Mouse (Mus musculus) forebrain, postnatal 0 days (tissue): ENCODE data around the gene Phactr2. TPM values are rescaled to one million over a fixed set of nuclear protein-coding genes. Genes with fewer than 3 reads are reported as not detected.

Experiments
- ATAC-seq: fragments of 200-750 bp; cut with Nextera tagmentation; 2 replicates; pipeline ENCODE4 v1.8.0; 2017; ENCODE audit warnings: mild to moderate bottlenecking, moderate library complexity
- DNase-seq: peaks from one replicate; pipeline ENCODE4 v3.0.0-alpha.2; 2015
- H3K27ac ChIP-seq: fragments of 300-500 bp; sonication (generic); 2 replicates; pipeline ENCODE4 v1.5.1; 2014; ENCODE audit warnings: low read depth, mild to moderate bottlenecking, antibody characterized with exemption, low read length, moderate library complexity, mixed read lengths
- H3K27me3 ChIP-seq: fragments of 300-500 bp; sonication (generic); 2 replicates; pipeline ENCODE4 v1.6.1; 2014; ENCODE audit warnings: mild to moderate bottlenecking, low read length, mixed read lengths; ENCODE audit not compliant: insufficient read depth
- H3K36me3 ChIP-seq: fragments of 300-500 bp; sonication (generic); 2 replicates; pipeline ENCODE4 v1.6.1; 2014; ENCODE audit warnings: mild to moderate bottlenecking, moderate library complexity; ENCODE audit not compliant: insufficient read depth
- H3K4me1 ChIP-seq: fragments of 300-500 bp; sonication (generic); 2 replicates; pipeline ENCODE4 v1.6.1; 2014; ENCODE audit warnings: antibody characterized with exemption; ENCODE audit not compliant: insufficient read depth
- H3K4me2 ChIP-seq: fragments of 300-500 bp; sonication (generic); 2 replicates; pipeline ENCODE4 v1.6.1; 2014; ENCODE audit warnings: low read depth, mild to moderate bottlenecking, moderate library complexity
- H3K4me3 ChIP-seq: fragments of 300-500 bp; sonication (generic); 2 replicates; pipeline ENCODE4 v1.5.1; 2014; ENCODE audit warnings: low read depth, low read length, mixed read lengths
- H3K9ac ChIP-seq: fragments of 300-500 bp; sonication (generic); 2 replicates; pipeline ENCODE4 v1.6.1; 2014; ENCODE audit warnings: mild to moderate bottlenecking
- H3K9me3 ChIP-seq: fragments of 300-500 bp; sonication (generic); 2 replicates; pipeline ENCODE4 v1.6.1; 2016; ENCODE audit warnings: low read length
- CTCF ChIP-seq: sonication (generic); IDR thresholded peaks from 2 replicates; pipeline ENCODE4 v1.5.1; 2016; ENCODE audit warnings: antibody characterized with exemption, control low read depth, low read depth
- WGBS: fragments of 180-500 bp; shearing (Covaris S2); extraction: QIAGEN DNeasy Blood & Tissue Kit; methylation state at CpG from one replicate; pipeline ENCODE4 v1.1.7; 2014; 5-methylcytosine and 5-hydroxymethylcytosine counted together
- polyA plus RNA-seq: library from polyadenylated mRNA; unstranded; fragments of >200 nt; fragmentation: Nextera tagmentation; extraction: Ambion mirVana; gene quantifications from 2 replicates; pipeline ENCODE4 v1.2.1, GENCODE M21; 2015
- total RNA-seq: library from RNA; depleted of rRNA; stranded (reverse); fragments of >200 nt; gene quantifications from 2 replicates; pipeline ENCODE4 v1.2.3, GENCODE M21; 2014

Gene Phactr2
- total and polyA plus RNA-seq, 2 experiments from 2014 or later, result 8.1 to 10.5 TPM

DNA sequence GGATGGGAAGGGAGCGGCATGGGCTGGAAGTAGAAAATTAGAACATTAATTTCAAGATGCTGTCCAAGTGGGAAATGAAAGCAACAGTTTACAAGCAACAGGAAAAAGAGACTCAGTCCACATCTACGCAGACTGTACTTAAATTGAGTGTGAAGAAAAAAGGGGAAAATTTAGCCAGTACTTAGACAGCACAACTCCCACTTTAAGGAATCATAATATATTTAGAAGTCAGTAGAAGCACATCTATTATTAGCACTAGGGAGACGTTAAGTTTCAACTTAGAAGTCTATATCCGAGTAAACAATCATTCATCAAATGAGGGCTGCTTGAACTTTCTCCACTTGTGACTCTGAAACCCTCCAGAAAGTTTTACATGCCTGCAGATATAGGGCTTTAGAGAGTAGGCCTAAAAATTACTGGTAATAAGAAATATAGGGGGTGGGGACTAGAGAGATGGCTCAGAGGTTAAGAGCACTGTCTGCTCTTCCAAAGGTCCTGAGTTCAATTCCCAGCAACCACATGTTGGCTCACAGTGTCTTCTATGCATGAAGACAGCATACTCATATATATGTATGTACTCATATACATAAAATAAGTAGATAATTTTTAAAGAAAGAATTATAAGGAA is 142.7 kb downstream of the Phactr2 start:
- no peak for ATAC-seq
- Histone ChIP-seq H3K36me3 (no peaks in the 10 kb centered on the region), H3K4me3 (no peak overlapping the region), H3K9me3 (no peaks in the 10 kb centered on the region), H3K9ac (no peak overlapping the region), H3K4me2 (no peak overlapping the region), H3K27me3 (no peaks in the 10 kb centered on the region), H3K4me1 (no peaks in the 10 kb centered on the region), H3K27ac (no peak overlapping the region)
- WGBS, result 79% methylated on average over 4 of the region's 4 CpGs
- TF ChIP-seq CTCF, result no peak
- no peak for DNase-seq

DNA sequence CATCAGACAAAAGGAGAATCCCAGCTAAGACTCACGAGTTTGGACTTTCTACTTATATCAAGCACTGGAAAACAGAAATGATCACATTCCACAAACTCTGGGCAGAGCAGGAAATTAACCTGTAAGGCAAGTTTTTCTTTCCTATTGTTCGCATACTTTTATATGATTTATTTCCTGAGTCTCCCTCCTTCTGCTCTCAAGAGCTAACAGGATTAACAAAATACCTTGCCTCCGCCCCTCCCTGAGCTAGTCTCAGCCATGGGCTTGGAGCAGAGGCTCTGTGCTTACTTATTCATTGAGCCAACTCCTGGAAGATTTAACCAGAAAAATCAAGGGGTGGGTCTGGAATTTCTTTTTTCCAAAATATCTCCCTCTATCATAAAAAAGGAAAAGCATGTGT is 145.6 kb downstream of the Phactr2 start:
- ATAC-seq (no peak), DNase-seq (no peak)
- no peak overlapping the region for H3K4me2 ChIP-seq
- 61% methylated on average over 3 of the region's 3 CpGs for WGBS
- H3K27ac ChIP-seq, result no peak overlapping the region
- no peaks in the 10 kb centered on the region for H3K27me3 ChIP-seq
- H3K9ac ChIP-seq, result no peak overlapping the region
- no peak for TF ChIP-seq CTCF
- H3K4me1 ChIP-seq, result peaks cover 3% of the 10 kb centered on the region; the same call in 1 of the 2 replicates
- no peak overlapping the region for H3K4me3 ChIP-seq
- no peaks in the 10 kb centered on the region for H3K36me3 ChIP-seq
- no peaks in the 10 kb centered on the region for H3K9me3 ChIP-seq

DNA sequence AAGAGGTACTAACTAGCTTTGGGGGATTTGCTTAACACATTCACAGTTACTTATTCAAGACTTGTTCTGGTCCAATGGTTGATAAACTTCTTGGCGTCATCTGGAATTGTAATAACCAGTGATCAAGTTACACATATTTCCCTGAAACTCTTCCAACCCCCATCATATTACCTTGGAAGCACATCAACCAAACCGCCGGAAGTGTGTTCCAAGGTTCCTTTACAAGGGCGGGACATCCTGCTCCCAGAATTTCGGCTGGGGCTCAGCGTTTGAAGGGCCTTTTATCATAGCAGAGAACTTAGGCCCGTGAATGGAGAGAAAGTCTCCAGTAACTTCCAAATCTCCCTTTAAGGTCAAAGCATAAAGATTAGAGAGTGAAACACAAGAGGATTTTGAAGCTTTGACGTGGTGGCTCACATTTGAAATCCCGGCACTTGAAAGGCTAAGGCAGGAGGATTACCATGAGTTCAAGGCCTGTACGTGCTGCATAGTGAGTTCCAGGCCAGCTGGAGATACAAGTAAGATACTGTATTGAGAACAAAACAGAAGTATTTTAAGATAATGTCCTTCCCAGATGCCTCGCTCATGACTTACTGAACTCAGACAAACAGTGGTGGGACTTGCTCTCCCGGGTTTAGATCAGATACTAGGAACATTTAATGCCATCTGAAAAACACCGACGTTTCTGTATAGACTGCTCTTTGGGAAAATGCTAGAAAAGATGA is 147.9 kb downstream of the Phactr2 start:
- no peaks in the 10 kb centered on the region for H3K36me3 ChIP-seq
- H3K27me3 ChIP-seq, result no peaks in the 10 kb centered on the region
- TF ChIP-seq CTCF, result no peak
- DNase-seq, result no peak
- H3K4me2 ChIP-seq, result no peak overlapping the region
- H3K27ac ChIP-seq, result no peak overlapping the region
- H3K9ac ChIP-seq, result no peak overlapping the region
- 81% methylated on average over 14 of the region's 14 CpGs for WGBS
- no peak overlapping the region for H3K4me3 ChIP-seq
- no peak for ATAC-seq
- no peaks in the 10 kb centered on the region for H3K9me3 ChIP-seq
- H3K4me1 ChIP-seq, result peaks cover 3% of the 10 kb centered on the region; the same call in 1 of the 2 replicates

DNA sequence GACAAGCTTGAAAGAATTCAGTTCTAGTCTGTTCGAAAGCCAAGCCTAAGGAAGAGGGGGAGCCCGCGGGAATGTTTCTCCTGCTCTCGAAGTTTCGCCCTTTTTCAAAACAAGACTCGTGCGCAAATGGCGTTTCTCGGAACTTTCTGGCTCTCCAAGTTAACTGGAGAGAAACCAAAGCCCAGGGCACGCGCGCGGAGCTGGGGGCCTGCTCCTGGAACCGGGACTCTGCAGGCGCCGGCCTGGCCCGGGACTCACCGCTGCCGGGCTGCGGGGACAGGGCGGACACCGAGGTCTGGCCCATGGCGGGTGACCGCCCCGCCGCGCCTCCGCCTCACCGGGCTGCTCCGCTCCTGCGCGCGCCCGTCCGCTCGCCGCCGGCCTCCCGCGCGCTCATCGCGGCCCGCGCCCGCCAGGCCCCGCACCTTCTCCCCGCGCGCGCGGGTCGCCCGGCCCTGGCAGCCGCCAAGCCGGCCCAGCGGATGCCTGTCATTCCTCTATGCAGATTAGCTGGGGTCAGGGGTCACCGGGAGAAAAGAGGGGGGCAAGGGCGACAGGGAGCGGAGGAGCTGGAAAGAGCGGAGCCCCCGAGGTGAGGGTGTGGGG is 150.3 kb downstream of the Phactr2 start:
- peak; percentile 56 for DNase-seq
- Histone ChIP-seq H3K36me3 (no peaks in the 10 kb centered on the region), H3K9me3 (no peaks in the 10 kb centered on the region), H3K4me3 (peak overlapping the region; percentile 62), H3K4me1 (peaks cover 3% of the 10 kb centered on the region; the same call in 1 of the 2 replicates), H3K27ac (peak overlapping the region; percentile 45; the same call in 1 of the 2 replicates), H3K9ac (peak overlapping the region; percentile 61), H3K4me2 (peak overlapping the region; percentile 95), H3K27me3 (no peaks in the 10 kb centered on the region)
- ATAC-seq, result peak; percentile 81
- WGBS, result under 1% methylated on average over 50 of the region's 62 CpGs
- no peak for TF ChIP-seq CTCF

DNA sequence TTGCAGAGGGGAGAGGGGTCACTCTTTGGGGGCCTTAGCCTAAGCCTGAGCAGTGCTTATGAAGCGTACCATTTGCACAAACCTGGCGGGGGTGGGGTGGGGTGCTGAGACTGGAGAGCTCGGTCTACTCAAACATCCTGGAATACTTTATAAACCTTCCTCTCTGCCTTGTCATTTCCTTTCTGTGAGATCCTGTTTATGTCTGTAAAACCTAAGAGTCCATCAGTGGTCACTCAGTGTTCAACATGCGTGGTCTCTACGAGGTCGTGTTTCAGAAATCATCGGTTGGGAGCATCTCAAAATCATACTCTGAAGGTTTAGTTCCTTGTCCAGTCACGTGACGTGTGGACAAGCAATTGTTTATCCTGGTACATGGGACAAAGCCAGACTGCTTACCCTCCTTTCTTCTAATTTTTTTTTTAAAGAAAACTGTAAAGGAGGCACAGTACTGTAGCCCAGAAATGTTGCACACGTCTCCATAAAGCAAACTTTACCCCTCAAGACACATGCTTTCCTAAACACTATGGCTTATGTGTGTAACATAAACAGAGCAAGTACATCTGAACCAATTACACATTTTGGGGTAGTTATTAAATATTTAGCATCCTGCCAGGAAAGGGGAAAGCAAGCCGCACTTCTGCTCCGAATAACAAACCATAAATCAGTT is 150.9 kb downstream of the Phactr2 start:
- H3K9ac ChIP-seq, result peak overlapping the region; percentile 61; the same call in 1 of the 2 replicates
- ATAC-seq (peak; percentile 32; the same call in 1 of the 2 replicates), DNase-seq (no peak)
- no peaks in the 10 kb centered on the region for H3K9me3 ChIP-seq
- 14% methylated on average over 12 of the region's 12 CpGs for WGBS
- peak overlapping the region; percentile 62 for H3K4me3 ChIP-seq
- no peaks in the 10 kb centered on the region for H3K27me3 ChIP-seq
- H3K27ac ChIP-seq, result 0 out of 2 replicates have a peak overlapping the region, but pooled peaks have one; percentile 45
- H3K4me2 ChIP-seq, result peak overlapping the region; percentile 95
- H3K4me1 ChIP-seq, result peaks cover 3% of the 10 kb centered on the region; the same call in 1 of the 2 replicates
- H3K36me3 ChIP-seq, result no peaks in the 10 kb centered on the region
- TF ChIP-seq CTCF, result no peak

DNA sequence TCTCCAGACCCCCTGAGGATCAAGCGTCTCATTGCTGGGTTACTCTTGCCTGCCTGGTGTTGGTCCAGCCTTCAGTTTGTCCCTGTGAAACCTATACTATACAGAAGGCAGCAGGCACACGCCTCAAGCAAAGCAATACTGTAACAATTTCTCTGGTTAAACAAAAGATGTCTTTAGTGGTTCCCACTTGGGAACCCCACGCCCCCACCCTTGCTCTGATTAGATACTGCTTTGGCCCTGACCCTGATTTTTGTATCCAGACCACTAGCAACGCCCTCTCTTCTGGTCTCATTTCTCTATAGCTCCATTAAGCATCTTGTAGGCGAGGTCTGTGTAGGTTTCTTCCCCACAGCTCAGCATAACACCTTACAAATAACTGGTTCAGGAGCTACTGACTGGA is 159.2 kb downstream of the Phactr2 start:
- ATAC-seq, result no peak
- TF ChIP-seq CTCF, result no peak
- Histone ChIP-seq H3K9ac (no peak overlapping the region), H3K27me3 (no peaks in the 10 kb centered on the region), H3K4me1 (no peaks in the 10 kb centered on the region), H3K27ac (no peak overlapping the region), H3K4me2 (no peak overlapping the region), H3K9me3 (no peaks in the 10 kb centered on the region), H3K36me3 (no peaks in the 10 kb centered on the region), H3K4me3 (no peak overlapping the region)
- no peak for DNase-seq
- WGBS, result 76% methylated on average over 5 of the region's 5 CpGs
